Mouse (Mus musculus) limb, embryonic 10.5 days (tissue): Measurements from ENCODE around the gene Rph3a. TPM values are rescaled to one million over a fixed set of nuclear protein-coding genes. Genes with fewer than 3 reads are reported as not detected.
A peak's percentile ranks its signal among the peaks of the same experiment; 100 is the strongest.

ENCODE experiments used
- DNase-seq: peaks from one replicate; pipeline ENCODE4 v3.0.0-alpha.2; 2017; ENCODE audit warnings: low spot score
- H3K27ac ChIP-seq: fragments of 300-500 bp; sonication (generic); 2 replicates; pipeline ENCODE4 v1.5.1; 2016; ENCODE audit warnings: mild to moderate bottlenecking
- H3K27me3 ChIP-seq: fragments of 300-500 bp; sonication (generic); 2 replicates; pipeline ENCODE4 v1.6.1; 2016; ENCODE audit warnings: low read depth, mild to moderate bottlenecking; ENCODE audit not compliant: poor library complexity, severe bottlenecking
- H3K36me3 ChIP-seq: fragments of 300-500 bp; sonication (generic); 2 replicates; pipeline ENCODE4 v1.6.1; 2016; ENCODE audit warnings: mild to moderate bottlenecking, moderate library complexity
- H3K4me1 ChIP-seq: fragments of 300-500 bp; sonication (generic); 2 replicates; pipeline ENCODE4 v1.6.1; 2016
- H3K4me3 ChIP-seq: fragments of 300-500 bp; sonication (generic); 2 replicates; pipeline ENCODE4 v1.5.1; 2016; ENCODE audit warnings: mild to moderate bottlenecking, moderate library complexity
- H3K9me3 ChIP-seq: fragments of 300-500 bp; sonication (generic); replicated peaks from 2 replicates; pipeline ENCODE4 v1.6.1; 2016; ENCODE audit warnings: mild to moderate bottlenecking
- WGBS: fragments of 180-500 bp; shearing (Covaris S2); methylation state at CpG from one replicate; pipeline ENCODE4 v1.1.7; 2016; 5-methylcytosine and 5-hydroxymethylcytosine counted together
- polyA plus RNA-seq: library from polyadenylated mRNA; unstranded; fragments of >200 nt; fragmentation: Nextera tagmentation; extraction: Ambion mirVana; gene quantifications from 2 replicates; pipeline ENCODE4 v1.2.1, GENCODE M21; 2016

Rph3a gene
- polyA plus RNA-seq, 1 experiment from 2014 or later, result not detected

GRCm38 (mm10) chr5:120968799-120969198 is 41.1 kb downstream of the Rph3a start:
- no peak for DNase-seq
- H3K9me3 ChIP-seq, result no peaks in the 10 kb centered on the region
- WGBS, result 88% methylated on average over 8 of the region's 8 CpGs
- H3K36me3 ChIP-seq, result no peaks in the 10 kb centered on the region
- no peaks in the 10 kb centered on the region for H3K27me3 ChIP-seq
- no peak overlapping the region for H3K27ac ChIP-seq
- H3K4me3 ChIP-seq, result no peak overlapping the region
- H3K4me1 ChIP-seq, result no peaks in the 10 kb centered on the region

GRCm38 (mm10) chr5:120968134-120968532 is 41.8 kb downstream of the Rph3a start:
- 72% methylated on average over 4 of the region's 4 CpGs for WGBS
- Histone ChIP-seq H3K4me1 (no peaks in the 10 kb centered on the region), H3K9me3 (no peaks in the 10 kb centered on the region), H3K4me3 (no peak overlapping the region), H3K27ac (no peak overlapping the region), H3K27me3 (no peaks in the 10 kb centered on the region), H3K36me3 (no peaks in the 10 kb centered on the region)
- DNase-seq, result no peak

- H3K4me1 ChIP-seq, result no peaks in the 10 kb centered on the region
- H3K36me3 ChIP-seq, result no peaks in the 10 kb centered on the region
- no peaks in the 10 kb centered on the region for H3K9me3 ChIP-seq
- no peak for DNase-seq
- no peaks in the 10 kb centered on the region for H3K27me3 ChIP-seq
- no peak overlapping the region for H3K27ac ChIP-seq
- no peak overlapping the region for H3K4me3 ChIP-seq
- WGBS, result 80% methylated on average over 13 of the region's 13 CpGs
Observed at GRCm38 (mm10) chr5:120967355-120968133, 42.3 kb downstream of the Rph3a start.

- no peaks in the 10 kb centered on the region for H3K27me3 ChIP-seq
- H3K4me3 ChIP-seq, result no peak overlapping the region
- 86% methylated on average over 8 of the region's 8 CpGs for WGBS
- H3K4me1 ChIP-seq, result no peaks in the 10 kb centered on the region
- no peaks in the 10 kb centered on the region for H3K36me3 ChIP-seq
- no peak for DNase-seq
- H3K27ac ChIP-seq, result no peak overlapping the region
- H3K9me3 ChIP-seq, result no peaks in the 10 kb centered on the region
Observed at GRCm38 (mm10) chr5:120966894-120967293, 43.0 kb downstream of the Rph3a start.

GRCm38 (mm10) chr5:120966156-120966555 is 43.7 kb downstream of the Rph3a start:
- Histone ChIP-seq H3K4me3 (no peak overlapping the region), H3K36me3 (no peaks in the 10 kb centered on the region), H3K4me1 (no peaks in the 10 kb centered on the region), H3K27ac (no peak overlapping the region), H3K27me3 (no peaks in the 10 kb centered on the region), H3K9me3 (no peaks in the 10 kb centered on the region)
- WGBS, result 77% methylated on average over 4 of the region's 4 CpGs
- no peak for DNase-seq

GRCm38 (mm10) chr5:120961004-120961403 is 48.9 kb downstream of the Rph3a start:
- H3K27me3 ChIP-seq, result no peaks in the 10 kb centered on the region
- H3K36me3 ChIP-seq, result no peaks in the 10 kb centered on the region
- WGBS, result 60% methylated on average over 4 of the region's 4 CpGs
- DNase-seq, result peak; percentile 41
- no peak overlapping the region for H3K27ac ChIP-seq
- H3K4me3 ChIP-seq, result no peak overlapping the region
- no peaks in the 10 kb centered on the region for H3K4me1 ChIP-seq
- no peaks in the 10 kb centered on the region for H3K9me3 ChIP-seq

GRCm38 (mm10) chr5:120953974-120954373 is 55.9 kb downstream of the Rph3a start:
- Histone ChIP-seq H3K27ac (no peak overlapping the region), H3K36me3 (no peaks in the 10 kb centered on the region), H3K4me3 (no peak overlapping the region), H3K4me1 (no peaks in the 10 kb centered on the region), H3K9me3 (no peaks in the 10 kb centered on the region), H3K27me3 (no peaks in the 10 kb centered on the region)
- DNase-seq, result peak; percentile 73
- WGBS, result 21% methylated on average over 5 of the region's 5 CpGs

GRCm38 (mm10) chr5:120952242-120952770 is 57.6 kb downstream of the Rph3a start:
- 73% methylated on average over 10 of the region's 10 CpGs for WGBS
- Histone ChIP-seq H3K4me3 (no peak overlapping the region), H3K9me3 (no peaks in the 10 kb centered on the region), H3K36me3 (no peaks in the 10 kb centered on the region), H3K4me1 (no peaks in the 10 kb centered on the region), H3K27ac (no peak overlapping the region), H3K27me3 (no peaks in the 10 kb centered on the region)
- no peak for DNase-seq

GRCm38 (mm10) chr5:120942076-120942475 is 67.8 kb downstream of the Rph3a start:
- WGBS, result 56% methylated on average over 10 of the region's 10 CpGs
- Histone ChIP-seq H3K27ac (no peak overlapping the region), H3K4me3 (no peak overlapping the region), H3K9me3 (no peaks in the 10 kb centered on the region), H3K27me3 (no peaks in the 10 kb centered on the region), H3K36me3 (no peaks in the 10 kb centered on the region), H3K4me1 (no peaks in the 10 kb centered on the region)
- DNase-seq, result no peak

- H3K9me3 ChIP-seq, result no peaks in the 10 kb centered on the region
- 53% methylated on average over 8 of the region's 8 CpGs for WGBS
Observed at GRCm38 (mm10) chr5:120938586-120938985, 71.3 kb downstream of the Rph3a start.

GRCm38 (mm10) chr5:120937841-120938240 is 72.1 kb downstream of the Rph3a start:
- Histone ChIP-seq H3K4me1 (no peaks in the 10 kb centered on the region; the same call in 1 of the 2 replicates), H3K27ac (no peak overlapping the region), H3K4me3 (no peak overlapping the region), H3K9me3 (no peaks in the 10 kb centered on the region), H3K36me3 (no peaks in the 10 kb centered on the region), H3K27me3 (no peaks in the 10 kb centered on the region)
- no peak for DNase-seq
- 75% methylated on average over 4 of the region's 4 CpGs for WGBS

More at GRCm38 (mm10) chr5:120938586-120938985, 71.3 kb downstream of the Rph3a start:
- H3K4me3 ChIP-seq, result no peak overlapping the region
- DNase-seq, result no peak
- no peaks in the 10 kb centered on the region for H3K27me3 ChIP-seq
- no peak overlapping the region for H3K27ac ChIP-seq
- H3K36me3 ChIP-seq, result no peaks in the 10 kb centered on the region
- no peaks in the 10 kb centered on the region; the same call in 1 of the 2 replicates for H3K4me1 ChIP-seq

GRCm38 (mm10) chr5:120933966-120934365 is 75.9 kb downstream of the Rph3a start:
- DNase-seq, result no peak
- WGBS, result 19% methylated on average over 5 of the region's 5 CpGs
- no peaks in the 10 kb centered on the region for H3K9me3 ChIP-seq
- H3K36me3 ChIP-seq, result no peaks in the 10 kb centered on the region
- H3K27me3 ChIP-seq, result no peaks in the 10 kb centered on the region
- H3K4me3 ChIP-seq, result no peak overlapping the region
- H3K27ac ChIP-seq, result no peak overlapping the region
- no peaks in the 10 kb centered on the region; the same call in 1 of the 2 replicates for H3K4me1 ChIP-seq

- H3K9me3 ChIP-seq, result no peaks in the 10 kb centered on the region
- no peak overlapping the region for H3K4me3 ChIP-seq
- H3K36me3 ChIP-seq, result no peaks in the 10 kb centered on the region
- no peak for DNase-seq
- H3K27ac ChIP-seq, result no peak overlapping the region
- no peaks in the 10 kb centered on the region for H3K4me1 ChIP-seq
- WGBS, result 7% methylated on average over 1 of the region's 1 CpGs
- H3K27me3 ChIP-seq, result no peaks in the 10 kb centered on the region
Observed at GRCm38 (mm10) chr5:120927036-120927435, 82.9 kb downstream of the Rph3a start.
